Mouse (Mus musculus): ENCODE measurements at regions not wholly inside any gene's neighbourhood (a gene's known extent, or its start where the extent isn't known, plus 50 kb on each side); places are given as distances from the start of the nearest gene placed in this dataset.

GRCm38 (mm10) chr3:83580766-83581165 is 185.4 kb upstream of the Sfrp2 start:
- 82% methylated on average over 4 of the region's 4 CpGs for WGBS
- no peak overlapping the region for H3K4me2 ChIP-seq (ENCODE audit: low read depth, low read length)
- H3K36me3 ChIP-seq (ENCODE audit: control insufficient read depth, insufficient read depth, low read length), result no peaks in the 10 kb centered on the region
- no peaks in the 10 kb centered on the region; the same call in 1 of the 2 replicates for H3K9me3 ChIP-seq (ENCODE audit: control insufficient read depth, low read length)
- H3K4me3 ChIP-seq (ENCODE audit: low read depth, low read length), result no peak overlapping the region
- H3K27ac ChIP-seq (ENCODE audit: low read depth, low read length), result no peak overlapping the region
- no peak for ATAC-seq (ENCODE audit: low read depth)
- no peaks in the 10 kb centered on the region for H3K4me1 ChIP-seq (ENCODE audit: control insufficient read depth, insufficient read depth, low read length)
- H3K27me3 ChIP-seq (ENCODE audit: control insufficient read depth, insufficient read depth, low read length), result no peaks in the 10 kb centered on the region
- no peak overlapping the region for H3K9ac ChIP-seq (replicated peaks; ENCODE audit: low read depth, low read length)

- Histone ChIP-seq H3K4me2 (ENCODE audit: low read depth, low read length) (no peak overlapping the region), H3K27me3 (ENCODE audit: control insufficient read depth, insufficient read depth, low read length) (no peaks in the 10 kb centered on the region), H3K9ac (replicated peaks; ENCODE audit: low read depth, low read length) (no peak overlapping the region), H3K4me1 (ENCODE audit: control insufficient read depth, insufficient read depth, low read length) (no peaks in the 10 kb centered on the region), H3K27ac (ENCODE audit: low read depth, low read length) (no peak overlapping the region), H3K4me3 (ENCODE audit: low read depth, low read length) (no peak overlapping the region), H3K36me3 (ENCODE audit: control insufficient read depth, insufficient read depth, low read length) (no peaks in the 10 kb centered on the region), H3K9me3 (ENCODE audit: control insufficient read depth, low read length) (no peaks in the 10 kb centered on the region; the same call in 1 of the 2 replicates)
- ATAC-seq (ENCODE audit: low read depth), result no peak
- 55% methylated on average over 2 of the region's 2 CpGs for WGBS
Measured at GRCm38 (mm10) chr3:83582256-83582655, 183.9 kb upstream of the Sfrp2 start.

GRCm38 (mm10) chr3:83583071-83583672 is 182.9 kb upstream of the Sfrp2 start:
- Histone ChIP-seq H3K36me3 (ENCODE audit: control insufficient read depth, insufficient read depth, low read length) (no peaks in the 10 kb centered on the region), H3K4me1 (ENCODE audit: control insufficient read depth, insufficient read depth, low read length) (no peaks in the 10 kb centered on the region)
- 13% methylated on average over 8 of the region's 8 CpGs for WGBS

GRCm38 (mm10) chr3:83586086-83586485 is 180.0 kb upstream of the Sfrp2 start:
- no peak for ATAC-seq (ENCODE audit: low read depth)
- no peaks in the 10 kb centered on the region for H3K4me1 ChIP-seq (ENCODE audit: control insufficient read depth, insufficient read depth, low read length)
- H3K4me3 ChIP-seq (ENCODE audit: low read depth, low read length), result no peak overlapping the region
- no peaks in the 10 kb centered on the region; the same call in 1 of the 2 replicates for H3K9me3 ChIP-seq (ENCODE audit: control insufficient read depth, low read length)
- H3K27ac ChIP-seq (ENCODE audit: low read depth, low read length), result no peak overlapping the region
- WGBS, result 65% methylated on average over 5 of the region's 5 CpGs
- no peak overlapping the region for H3K9ac ChIP-seq (replicated peaks; ENCODE audit: low read depth, low read length)
- no peaks in the 10 kb centered on the region for H3K27me3 ChIP-seq (ENCODE audit: control insufficient read depth, insufficient read depth, low read length)
- H3K36me3 ChIP-seq (ENCODE audit: control insufficient read depth, insufficient read depth, low read length), result no peaks in the 10 kb centered on the region
- H3K4me2 ChIP-seq (ENCODE audit: low read depth, low read length), result no peak overlapping the region

More at GRCm38 (mm10) chr3:83583071-83583672, 182.9 kb upstream of the Sfrp2 start:
- H3K9ac ChIP-seq (replicated peaks; ENCODE audit: low read depth, low read length), result no peak overlapping the region
- ATAC-seq (ENCODE audit: low read depth), result 0 out of 2 replicates have a peak, but pooled peaks have one; percentile 41
- no peak overlapping the region for H3K4me3 ChIP-seq (ENCODE audit: low read depth, low read length)
- H3K9me3 ChIP-seq (ENCODE audit: control insufficient read depth, low read length), result no peaks in the 10 kb centered on the region; the same call in 1 of the 2 replicates
- H3K4me2 ChIP-seq (ENCODE audit: low read depth, low read length), result no peak overlapping the region
- H3K27me3 ChIP-seq (ENCODE audit: control insufficient read depth, insufficient read depth, low read length), result no peaks in the 10 kb centered on the region
- no peak overlapping the region for H3K27ac ChIP-seq (ENCODE audit: low read depth, low read length)

DNA sequence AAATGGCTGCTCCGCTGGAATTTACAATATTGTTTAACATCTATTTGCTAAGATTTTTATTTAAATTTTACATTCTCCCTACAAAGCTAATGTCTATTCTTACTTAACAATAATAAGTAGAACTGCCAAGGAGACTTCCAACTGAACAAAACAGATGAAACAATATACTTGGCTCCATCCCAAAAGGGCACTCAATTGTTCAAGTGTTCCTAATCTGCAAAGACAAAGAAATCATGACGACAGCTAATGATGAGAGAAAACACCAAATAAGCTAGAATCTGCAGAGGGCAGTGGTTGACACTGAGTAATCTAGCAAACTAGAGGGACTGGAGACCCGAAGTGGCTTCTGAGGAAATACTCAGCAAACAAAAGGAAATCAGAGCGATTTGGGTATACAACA is 179.6 kb upstream of the Sfrp2 start:
- 77% methylated on average over 4 of the region's 4 CpGs for WGBS
- H3K4me3 ChIP-seq (ENCODE audit: low read depth, low read length), result no peak overlapping the region
- H3K27me3 ChIP-seq (ENCODE audit: control insufficient read depth, insufficient read depth, low read length), result no peaks in the 10 kb centered on the region
- ATAC-seq (ENCODE audit: low read depth), result no peak
- H3K9me3 ChIP-seq (ENCODE audit: control insufficient read depth, low read length), result no peaks in the 10 kb centered on the region; the same call in 1 of the 2 replicates
- no peak overlapping the region for H3K4me2 ChIP-seq (ENCODE audit: low read depth, low read length)
- no peaks in the 10 kb centered on the region for H3K36me3 ChIP-seq (ENCODE audit: control insufficient read depth, insufficient read depth, low read length)
- no peak overlapping the region for H3K9ac ChIP-seq (replicated peaks; ENCODE audit: low read depth, low read length)
- no peaks in the 10 kb centered on the region for H3K4me1 ChIP-seq (ENCODE audit: control insufficient read depth, insufficient read depth, low read length)
- no peak overlapping the region for H3K27ac ChIP-seq (ENCODE audit: low read depth, low read length)

DNA sequence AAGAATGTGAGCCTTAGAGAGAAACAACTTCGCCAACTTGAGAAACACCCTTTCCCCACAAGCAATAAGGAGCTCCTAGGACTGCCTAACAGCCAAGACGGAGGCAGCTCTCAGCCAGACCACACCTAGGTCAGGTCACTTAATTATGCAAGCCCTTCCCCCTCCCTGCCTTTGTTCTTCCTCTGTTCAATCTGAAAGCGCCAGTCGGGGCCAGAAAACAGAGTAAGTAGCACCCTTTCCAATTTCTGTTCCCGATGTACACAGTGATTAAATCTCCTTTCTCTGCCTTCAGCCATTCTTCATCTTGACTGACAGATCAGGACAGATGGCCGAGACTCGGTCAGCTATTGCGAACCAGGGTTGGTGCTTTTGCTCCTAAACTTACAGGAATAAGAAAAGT is 177.0 kb upstream of the Sfrp2 start:
- no peak overlapping the region for H3K4me2 ChIP-seq (ENCODE audit: low read depth, low read length)
- H3K9me3 ChIP-seq (ENCODE audit: control insufficient read depth, low read length), result no peaks in the 10 kb centered on the region; the same call in 1 of the 2 replicates
- no peaks in the 10 kb centered on the region for H3K27me3 ChIP-seq (ENCODE audit: control insufficient read depth, insufficient read depth, low read length)
- 28% methylated on average over 8 of the region's 8 CpGs for WGBS
- no peaks in the 10 kb centered on the region for H3K4me1 ChIP-seq (ENCODE audit: control insufficient read depth, insufficient read depth, low read length)
- H3K4me3 ChIP-seq (ENCODE audit: low read depth, low read length), result no peak overlapping the region
- H3K36me3 ChIP-seq (ENCODE audit: control insufficient read depth, insufficient read depth, low read length), result no peaks in the 10 kb centered on the region
- no peak overlapping the region for H3K27ac ChIP-seq (ENCODE audit: low read depth, low read length)
- ATAC-seq (ENCODE audit: low read depth), result no peak
- H3K9ac ChIP-seq (replicated peaks; ENCODE audit: low read depth, low read length), result no peak overlapping the region

- Histone ChIP-seq H3K9me3 (ENCODE audit: control insufficient read depth, low read length) (no peaks in the 10 kb centered on the region), H3K4me1 (ENCODE audit: control insufficient read depth, insufficient read depth, low read length) (no peaks in the 10 kb centered on the region), H3K4me2 (ENCODE audit: low read depth, low read length) (no peak overlapping the region), H3K9ac (replicated peaks; ENCODE audit: low read depth, low read length) (no peak overlapping the region), H3K27ac (ENCODE audit: low read depth, low read length) (no peak overlapping the region), H3K4me3 (ENCODE audit: low read depth, low read length) (no peak overlapping the region), H3K36me3 (ENCODE audit: control insufficient read depth, insufficient read depth, low read length) (no peaks in the 10 kb centered on the region), H3K27me3 (ENCODE audit: control insufficient read depth, insufficient read depth, low read length) (no peaks in the 10 kb centered on the region)
- no peak for ATAC-seq (ENCODE audit: low read depth)
- 96% methylated on average over 7 of the region's 7 CpGs for WGBS
Measured at GRCm38 (mm10) chr3:83591206-83591605, 174.9 kb upstream of the Sfrp2 start.

DNA sequence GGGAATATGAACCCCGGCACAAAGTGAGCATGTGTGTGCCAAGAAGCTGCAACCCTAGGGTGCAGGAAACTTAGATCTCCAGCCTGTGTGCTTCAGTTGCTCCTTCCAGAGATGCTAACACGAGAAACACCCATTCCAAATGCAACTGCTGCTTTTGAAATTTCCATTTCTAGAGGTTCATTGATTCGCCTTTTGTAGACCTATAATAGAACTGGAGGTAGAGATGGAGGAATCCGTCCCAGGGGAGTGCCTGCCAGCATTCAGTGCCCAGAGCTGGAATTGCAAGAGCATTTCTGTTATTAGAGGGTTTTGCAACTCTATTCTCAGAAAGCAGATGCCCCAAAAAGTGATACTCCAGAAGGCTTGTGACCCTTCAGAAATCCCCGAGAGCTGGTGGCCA is 172.8 kb upstream of the Sfrp2 start:
- 87% methylated on average over 5 of the region's 5 CpGs for WGBS
- H3K36me3 ChIP-seq (ENCODE audit: control insufficient read depth, insufficient read depth, low read length), result no peaks in the 10 kb centered on the region
- no peaks in the 10 kb centered on the region for H3K27me3 ChIP-seq (ENCODE audit: control insufficient read depth, insufficient read depth, low read length)
- H3K4me2 ChIP-seq (ENCODE audit: low read depth, low read length), result no peak overlapping the region
- H3K27ac ChIP-seq (ENCODE audit: low read depth, low read length), result no peak overlapping the region
- no peak overlapping the region for H3K9ac ChIP-seq (replicated peaks; ENCODE audit: low read depth, low read length)
- no peak for ATAC-seq (ENCODE audit: low read depth)
- no peak overlapping the region for H3K4me3 ChIP-seq (ENCODE audit: low read depth, low read length)
- H3K9me3 ChIP-seq (ENCODE audit: control insufficient read depth, low read length), result no peaks in the 10 kb centered on the region
- no peaks in the 10 kb centered on the region for H3K4me1 ChIP-seq (ENCODE audit: control insufficient read depth, insufficient read depth, low read length)

GRCm38 (mm10) chr3:83601506-83601905 is 164.6 kb upstream of the Sfrp2 start:
- Histone ChIP-seq H3K36me3 (ENCODE audit: control insufficient read depth, insufficient read depth, low read length) (no peaks in the 10 kb centered on the region), H3K27ac (ENCODE audit: low read depth, low read length) (no peak overlapping the region), H3K27me3 (ENCODE audit: control insufficient read depth, insufficient read depth, low read length) (no peaks in the 10 kb centered on the region), H3K4me2 (ENCODE audit: low read depth, low read length) (no peak overlapping the region), H3K9me3 (ENCODE audit: control insufficient read depth, low read length) (no peaks in the 10 kb centered on the region), H3K4me1 (ENCODE audit: control insufficient read depth, insufficient read depth, low read length) (no peaks in the 10 kb centered on the region), H3K4me3 (ENCODE audit: low read depth, low read length) (no peak overlapping the region), H3K9ac (replicated peaks; ENCODE audit: low read depth, low read length) (no peak overlapping the region)
- ATAC-seq (ENCODE audit: low read depth), result no peak
- WGBS, result 79% methylated on average over 4 of the region's 4 CpGs

Data from neural tube, embryonic 14.5 days (tissue).